Mouse (Mus musculus): ENCODE results near the gene Luc7l2. TPM values are rescaled to one million over a fixed set of nuclear protein-coding genes. Genes with fewer than 3 reads are reported as not detected.
"Not testable (repeated sequence)": the region's sequence is repeated elsewhere in the genome, so short reads cannot be mapped to it uniquely, and the experiment has no call there.

Luc7l2 gene
- total and polyA plus RNA-seq, 3 experiments: 51.8 to 129 (median 118) TPM

DNA sequence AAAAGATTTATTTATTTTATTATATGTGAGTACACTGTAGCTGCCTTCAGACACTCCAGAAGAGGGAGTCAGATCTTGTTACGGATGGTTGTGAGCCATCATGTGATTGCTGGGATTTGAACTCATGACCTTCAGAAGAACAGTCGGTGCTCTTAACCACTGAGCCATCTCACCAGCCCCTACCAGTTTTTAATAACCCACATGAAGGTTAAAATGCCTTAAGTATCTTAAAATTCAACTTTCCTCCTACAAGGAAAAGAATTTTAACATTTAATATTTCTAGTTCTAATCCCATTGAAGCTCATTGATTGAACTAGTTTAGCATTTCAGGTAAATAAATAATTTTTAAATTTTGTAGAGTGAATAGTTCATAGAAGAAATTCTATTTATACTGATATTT lies 4.1 kb upstream of the Luc7l2 start:
- not testable (repeated sequence) for H3K9ac ChIP-seq (ENCODE audit: control insufficient read depth, low read depth, low read length, poor library complexity, severe bottlenecking); H3K4me3 ChIP-seq (ENCODE audit: control insufficient read depth in 1 of 2, insufficient read depth in 1 of 2, low read depth in 2 of 2, low read length in 2 of 2); H3K9me3 ChIP-seq (replicated peaks; ENCODE audit: insufficient read depth, low read length); H3K36me3 ChIP-seq (ENCODE audit: control insufficient read depth in 1 of 2, insufficient read depth in 2 of 2, low read length in 2 of 2); H3K27me3 ChIP-seq (ENCODE audit: control insufficient read depth in 1 of 2, insufficient read depth in 2 of 2, low read length in 2 of 2); H3K27ac ChIP-seq (ENCODE audit: control insufficient read depth, low read depth, low read length); DNase-seq (ENCODE audit: low read depth, low spot score); H3K4me1 ChIP-seq (ENCODE audit: control insufficient read depth in 1 of 2, insufficient read depth in 2 of 2, low read length in 2 of 2); H3K79me2 ChIP-seq (ENCODE audit: control insufficient read depth, insufficient read depth, low read length, poor library complexity)
- TF ChIP-seq TBP (IDR thresholded peaks at IDR 0.05; ENCODE audit: low read depth, low read length): peak; percentile 94

DNA sequence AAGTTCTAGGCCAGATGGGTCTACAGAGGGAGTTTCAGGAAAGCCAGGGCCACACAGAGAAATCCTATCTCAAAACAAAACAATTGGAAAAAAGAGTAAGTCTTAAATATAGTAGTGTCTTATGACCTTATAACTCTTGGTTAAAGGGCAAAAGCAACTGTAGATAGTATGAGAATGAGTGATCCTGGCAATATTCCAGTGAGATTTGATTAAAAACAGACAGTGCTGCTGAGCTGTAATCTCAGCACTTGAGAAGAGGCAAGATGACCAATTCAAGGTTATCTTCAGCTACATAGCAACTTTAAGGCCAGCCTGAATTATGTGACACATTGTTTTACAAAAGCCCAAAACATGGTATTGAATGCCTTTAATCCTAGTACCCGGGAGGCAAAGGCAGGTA lies 3.4 kb upstream of the Luc7l2 start:
- TF ChIP-seq POLR2A (IDR thresholded peaks at IDR 0.05; ENCODE audit: control insufficient read depth in 1 of 2, insufficient read depth in 1 of 2, low read depth in 1 of 2, low read length in 2 of 2, poor library complexity in 1 of 2) (no peak), RCOR1 (IDR thresholded peaks at IDR 0.05; ENCODE audit: low read depth, low read length) (peak; percentile 32; the same call in 1 of the 2 replicates)
- peaks cover 13% of the 10 kb centered on the region for H3K79me2 ChIP-seq (ENCODE audit: control insufficient read depth, insufficient read depth, low read length, poor library complexity)
- no peaks in the 10 kb centered on the region for H3K27me3 ChIP-seq (ENCODE audit: control insufficient read depth in 1 of 2, insufficient read depth in 2 of 2, low read length in 2 of 2)
- no peak for DNase-seq (ENCODE audit: low read depth, low spot score)
- H3K9ac ChIP-seq (ENCODE audit: control insufficient read depth, low read depth, low read length, poor library complexity, severe bottlenecking): no peak overlapping the region
- no peaks in the 10 kb centered on the region for H3K9me3 ChIP-seq (replicated peaks; ENCODE audit: insufficient read depth, low read length)
- H3K4me1 ChIP-seq (ENCODE audit: control insufficient read depth in 1 of 2, insufficient read depth in 2 of 2, low read length in 2 of 2): peaks cover 0 to 5% of the 10 kb centered on the region in 2 experiments; a peak in 3 of 4 replicates
- H3K27ac ChIP-seq (ENCODE audit: control insufficient read depth, low read depth, low read length): no peak overlapping the region
- peaks cover 0 to 8% of the 10 kb centered on the region in 2 experiments; a peak in 2 of 4 replicates for H3K36me3 ChIP-seq (ENCODE audit: control insufficient read depth in 1 of 2, insufficient read depth in 2 of 2, low read length in 2 of 2)
- H3K4me3 ChIP-seq (ENCODE audit: control insufficient read depth in 1 of 2, insufficient read depth in 1 of 2, low read depth in 2 of 2, low read length in 2 of 2): no peak overlapping the region

DNA sequence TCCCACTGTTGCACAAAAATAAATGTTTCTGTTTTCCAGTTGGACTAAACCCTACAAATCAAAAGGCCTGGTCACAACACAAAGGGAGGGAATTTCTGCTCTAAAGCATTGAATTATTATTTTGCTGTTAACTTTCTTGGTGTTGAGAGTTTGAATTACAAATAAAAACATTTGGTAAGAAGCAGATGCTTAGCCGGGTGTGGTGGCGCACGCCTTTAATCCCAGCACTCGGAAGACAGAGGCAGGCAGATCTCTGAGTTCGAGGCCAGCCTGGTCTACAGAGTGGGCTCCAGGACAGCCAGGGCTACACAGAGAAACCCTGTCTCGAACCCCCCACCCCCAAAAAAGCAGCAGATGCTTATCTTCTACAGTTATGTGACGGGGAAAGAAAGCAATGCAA lies 2.5 kb upstream of the Luc7l2 start:
- H3K9ac ChIP-seq (ENCODE audit: control insufficient read depth, low read depth, low read length, poor library complexity, severe bottlenecking); H3K4me1 ChIP-seq (ENCODE audit: control insufficient read depth in 1 of 2, insufficient read depth in 2 of 2, low read length in 2 of 2); H3K27me3 ChIP-seq (ENCODE audit: control insufficient read depth in 1 of 2, insufficient read depth in 2 of 2, low read length in 2 of 2); H3K4me3 ChIP-seq (ENCODE audit: control insufficient read depth in 1 of 2, insufficient read depth in 1 of 2, low read depth in 2 of 2, low read length in 2 of 2); DNase-seq (ENCODE audit: low read depth, low spot score); H3K9me3 ChIP-seq (replicated peaks; ENCODE audit: insufficient read depth, low read length); H3K27ac ChIP-seq (ENCODE audit: control insufficient read depth, low read depth, low read length): not testable (repeated sequence)
- Histone ChIP-seq H3K79me2 (ENCODE audit: control insufficient read depth, insufficient read depth, low read length, poor library complexity) (peaks cover 16% of the 10 kb centered on the region), H3K36me3 (ENCODE audit: control insufficient read depth in 1 of 2, insufficient read depth in 2 of 2, low read length in 2 of 2) (peaks cover 2 to 10% of the 10 kb centered on the region in 2 experiments; a peak in 3 of 4 replicates)
- peak; percentile 58 for TF ChIP-seq TBP (IDR thresholded peaks at IDR 0.05; ENCODE audit: low read depth, low read length)
- TF ChIP-seq ZMIZ1 (IDR thresholded peaks at IDR 0.05; ENCODE audit: low read depth, low read length): 0 out of 2 replicates have a peak, but pooled peaks have one; percentile 13

DNA sequence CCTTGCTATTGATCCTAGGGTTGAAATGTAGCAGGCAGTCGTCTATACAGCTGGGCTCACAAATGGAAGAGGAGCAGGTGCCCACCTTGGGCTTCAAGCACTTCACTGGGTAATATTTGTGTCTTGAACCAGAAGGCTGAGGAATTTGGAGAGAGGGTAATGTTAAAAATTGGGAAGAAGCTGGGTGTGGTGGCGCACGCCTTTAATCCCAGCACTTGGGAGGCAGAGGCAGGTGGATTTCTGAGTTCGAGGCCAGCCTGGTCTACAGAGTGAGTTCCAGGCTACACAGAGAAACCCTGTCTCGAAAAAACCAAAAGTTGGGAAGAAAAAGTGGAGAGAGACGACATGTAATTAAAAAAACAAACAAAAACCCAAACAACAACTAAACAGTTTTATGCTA lies 1.3 kb upstream of the Luc7l2 start:
- not testable (repeated sequence) for H3K27me3 ChIP-seq (ENCODE audit: control insufficient read depth in 1 of 2, insufficient read depth in 2 of 2, low read length in 2 of 2); H3K9me3 ChIP-seq (replicated peaks; ENCODE audit: insufficient read depth, low read length)
- Histone ChIP-seq H3K79me2 (ENCODE audit: control insufficient read depth, insufficient read depth, low read length, poor library complexity) (peaks cover 27% of the 10 kb centered on the region), H3K9ac (ENCODE audit: control insufficient read depth, low read depth, low read length, poor library complexity, severe bottlenecking) (peak overlapping the region; percentile 95), H3K36me3 (ENCODE audit: control insufficient read depth in 1 of 2, insufficient read depth in 2 of 2, low read length in 2 of 2) (peaks cover 8 to 22% of the 10 kb centered on the region in 2 experiments), H3K4me3 (ENCODE audit: control insufficient read depth in 1 of 2, insufficient read depth in 1 of 2, low read depth in 2 of 2, low read length in 2 of 2) (peak overlapping the region; percentile 75 to 94), H3K27ac (ENCODE audit: control insufficient read depth, low read depth, low read length) (peak overlapping the region; percentile 98), H3K4me1 (ENCODE audit: control insufficient read depth in 1 of 2, insufficient read depth in 2 of 2, low read length in 2 of 2) (peaks cover 10 to 12% of the 10 kb centered on the region in 2 experiments)
- peak; percentile 40 for TF ChIP-seq TBP (IDR thresholded peaks at IDR 0.05; ENCODE audit: low read depth, low read length)
- DNase-seq (ENCODE audit: low read depth, low spot score): peak; percentile 37
